Mouse (Mus musculus): ENCODE data around the gene Rdh16. TPM values are rescaled to one million over a fixed set of nuclear protein-coding genes. Genes with fewer than 3 reads are reported as not detected.
A peak's percentile ranks its signal among the peaks of the same experiment; 100 is the strongest.
"Not testable (repeated sequence)": the region's sequence is repeated elsewhere in the genome, so short reads cannot be mapped to it uniquely, and the experiment has no call there.

Gene Rdh16
- polyA plus RNA-seq, 1 experiment from 2014 or later: not detected

- H3K27me3 ChIP-seq (replicated peaks; ENCODE audit: insufficient read depth, low read length): no peaks in the 10 kb centered on the region
- 0 out of 2 replicates have a peak, but pooled peaks cover 2% of the 10 kb centered on the region for H3K4me1 ChIP-seq (ENCODE audit: insufficient read depth, low read depth, low read length)
- H3K4me3 ChIP-seq (ENCODE audit: low read depth, low read length): no peak overlapping the region
- DNase-seq (ENCODE audit: low spot score) (no peak), ATAC-seq (no peak)
- H3K4me2 ChIP-seq (replicated peaks; ENCODE audit: low read depth, low read length): no peak overlapping the region
- no peaks in the 10 kb centered on the region for H3K36me3 ChIP-seq (ENCODE audit: insufficient read depth, low read length)
- H3K9me3 ChIP-seq (ENCODE audit: low read length): no peaks in the 10 kb centered on the region
- H3K27ac ChIP-seq (ENCODE audit: low read length): no peak overlapping the region
- no peak for TF ChIP-seq EP300 (IDR thresholded peaks at IDR 0.05)
- TF ChIP-seq CTCF (IDR thresholded peaks at IDR 0.05): no peak
- 79% methylated on average over 1 of the region's 1 CpGs for whole genome bisulfite sequencing
- no peak overlapping the region for H3K9ac ChIP-seq (replicated peaks; ENCODE audit: low read depth)
These were observed 90.5 kb downstream of the Rdh16 start for GRCm38 (mm10) chr10:127891481-127891880.

DNA sequence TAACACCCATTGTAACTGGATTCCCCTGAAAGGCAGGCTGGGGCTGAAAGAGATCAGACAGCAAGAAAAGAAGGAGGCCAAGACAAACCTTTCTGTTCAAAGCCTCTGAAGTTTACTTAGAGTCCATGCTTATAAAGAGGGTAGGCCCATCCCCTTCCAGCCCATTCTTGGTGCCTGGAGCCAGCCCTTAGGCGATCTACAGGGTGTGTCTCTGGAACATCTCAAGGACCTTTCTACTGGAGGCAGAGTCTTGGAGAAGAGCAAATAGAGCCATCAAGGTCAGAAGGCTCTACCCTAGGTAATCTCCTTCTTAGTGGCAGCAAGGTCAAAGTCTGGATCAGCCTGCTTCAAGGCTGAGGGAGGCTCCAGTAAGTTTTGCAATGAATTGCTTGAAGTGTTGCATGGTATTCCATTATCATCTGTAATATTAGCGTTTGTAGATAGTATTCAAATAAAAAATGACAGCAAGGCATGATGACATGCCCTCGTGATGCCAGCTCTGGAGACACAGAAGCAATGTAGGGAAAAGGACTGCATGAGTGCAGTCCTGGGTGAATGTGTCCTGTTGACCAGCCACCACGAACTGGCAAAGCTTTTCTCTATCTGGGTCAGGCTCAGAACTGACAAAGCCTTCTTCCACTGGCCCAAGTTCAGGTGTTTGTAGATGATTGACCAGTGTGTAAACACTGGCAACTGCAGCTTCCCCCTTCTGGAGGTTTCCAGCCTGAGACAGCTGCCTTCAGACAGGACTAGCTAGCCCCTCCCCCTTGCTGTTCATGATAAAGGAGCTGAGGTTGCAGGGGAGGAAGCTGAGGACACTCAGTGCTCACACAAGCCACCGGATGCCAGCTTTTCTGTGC is 92.4 kb downstream of the Rdh16 start:
- H3K36me3 ChIP-seq (ENCODE audit: insufficient read depth, low read length); H3K27ac ChIP-seq (ENCODE audit: low read length); H3K4me2 ChIP-seq (replicated peaks; ENCODE audit: low read depth, low read length); H3K9me3 ChIP-seq (ENCODE audit: low read length); H3K4me3 ChIP-seq (ENCODE audit: low read depth, low read length); H3K9ac ChIP-seq (replicated peaks; ENCODE audit: low read depth); H3K27me3 ChIP-seq (replicated peaks; ENCODE audit: insufficient read depth, low read length); H3K4me1 ChIP-seq (ENCODE audit: insufficient read depth, low read depth, low read length): not testable (repeated sequence)
- 30% methylated on average over 5 of the region's 5 CpGs for WGBS
- ATAC-seq (peak; percentile 87), DNase-seq (ENCODE audit: low spot score) (peak; percentile 60)

Other genes with a start within 250 kb of the Rdh16 start
- 71.0 and 75.4 TPM in 2 replicates for gene Lrp1, start 180.0 kb upstream of the Rdh16 start, polyA plus RNA-seq (2015; fragmentation: Nextera tagmentation; extraction: Ambion mirVana)
- gene Stat6, start 158.2 kb upstream of the Rdh16 start, polyA plus RNA-seq (2015; fragmentation: Nextera tagmentation; extraction: Ambion mirVana): 39.1 and 41.9 TPM in 2 replicates
- 5.0 and 6.3 TPM in 2 replicates for gene Nemp1, start 134.3 kb upstream of the Rdh16 start, polyA plus RNA-seq (2015; fragmentation: Nextera tagmentation; extraction: Ambion mirVana)
- gene Nab2, start 132.6 kb upstream of the Rdh16 start, polyA plus RNA-seq (2015; fragmentation: Nextera tagmentation; extraction: Ambion mirVana): 7.7 and 8.4 TPM in 2 replicates
- gene Myo1a, start 96.0 kb upstream of the Rdh16 start, polyA plus RNA-seq (2015; fragmentation: Nextera tagmentation; extraction: Ambion mirVana): 0.08 TPM in 2 replicates
- gene Tac2, start 76.7 kb upstream of the Rdh16 start, polyA plus RNA-seq (2015; fragmentation: Nextera tagmentation; extraction: Ambion mirVana): not detected in 2 replicates
- gene Zbtb39, start 61.6 kb upstream of the Rdh16 start, polyA plus RNA-seq (2015; fragmentation: Nextera tagmentation; extraction: Ambion mirVana): 1.7 and 2.0 TPM in 2 replicates
- 18.6 and 23.2 TPM in 2 replicates for gene Gpr182, start 49.4 kb upstream of the Rdh16 start, polyA plus RNA-seq (2015; fragmentation: Nextera tagmentation; extraction: Ambion mirVana)
- 0.07 TPM in 1 of 2 replicates, not detected in the other for gene Rdh1, start 41.4 kb upstream of the Rdh16 start, polyA plus RNA-seq (2015; fragmentation: Nextera tagmentation; extraction: Ambion mirVana)
- 0.47 TPM in 1 of 2 replicates, not detected in the other for gene Rdh16f1, start 41.4 kb upstream of the Rdh16 start, polyA plus RNA-seq (2015; fragmentation: Nextera tagmentation; extraction: Ambion mirVana)
- gene Rdh9, start 24.8 kb upstream of the Rdh16 start, polyA plus RNA-seq (2015; fragmentation: Nextera tagmentation; extraction: Ambion mirVana): 0.10 and 0.27 TPM in 2 replicates
- gene Rdh19, start 48.8 kb downstream of the Rdh16 start, polyA plus RNA-seq (2015; fragmentation: Nextera tagmentation; extraction: Ambion mirVana): not detected in 2 replicates
- gene Rdh16f2, start 65.3 kb downstream of the Rdh16 start, polyA plus RNA-seq (2015; fragmentation: Nextera tagmentation; extraction: Ambion mirVana): not detected in 2 replicates
- not detected in 2 replicates for gene Rdh7, start 87.7 kb downstream of the Rdh16 start, polyA plus RNA-seq (2015; fragmentation: Nextera tagmentation; extraction: Ambion mirVana)
- not detected in 2 replicates for gene Sdr9c7, start 97.4 kb downstream of the Rdh16 start, polyA plus RNA-seq (2015; fragmentation: Nextera tagmentation; extraction: Ambion mirVana)
- gene Hsd17b6, start 206.5 kb downstream of the Rdh16 start, polyA plus RNA-seq (2015; fragmentation: Nextera tagmentation; extraction: Ambion mirVana): not detected in 2 replicates
- gene Prim1, start 214.0 kb downstream of the Rdh16 start, polyA plus RNA-seq (2015; fragmentation: Nextera tagmentation; extraction: Ambion mirVana): 9.3 and 9.5 TPM in 2 replicates
- 445 and 456 TPM in 2 replicates for gene Naca, start 234.4 kb downstream of the Rdh16 start, polyA plus RNA-seq (2015; fragmentation: Nextera tagmentation; extraction: Ambion mirVana)